Comparison of ENCODE assay signal across 24 mouse cellular contexts in the genomic region with DNA sequence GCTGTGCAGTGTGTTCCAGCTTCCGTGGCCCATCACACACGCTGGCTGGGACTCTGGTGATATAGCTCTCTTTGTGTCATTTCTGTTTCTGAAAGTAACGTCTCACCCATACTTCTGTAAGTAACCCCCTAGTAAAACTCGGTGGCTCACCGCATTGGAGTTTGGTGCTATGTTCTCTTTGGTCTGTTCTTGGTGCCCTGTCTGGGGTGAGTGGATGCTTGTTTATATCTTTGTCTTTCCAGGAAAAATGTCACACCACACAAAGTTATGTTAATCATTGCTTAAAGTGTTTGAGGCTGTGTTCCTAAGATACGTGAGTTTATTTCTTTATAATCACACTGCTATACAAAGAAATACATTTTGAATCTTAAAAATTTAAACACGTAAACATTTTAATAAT. TPM values are rescaled to one million over a fixed set of nuclear protein-coding genes. Genes with fewer than 3 reads are reported as not detected.
"Had no signal": no experiment of that assay in that cellular context is flagged by ENCODE, and none has a peak within 500 bp of the region (broad histone marks: within the 10 kb centered on the region; RNA-seq: fewer than 3 reads in every experiment).

No protein-coding gene starts in this region.

- H3K9ac ChIP-seq: neural tube, embryonic 13.5 days; neural tube, embryonic 15.5 days; stomach, embryonic 15.5 days had no signal

- H3K4me1 ChIP-seq: neural tube, embryonic 13.5 days; neural tube, embryonic 15.5 days; stomach, embryonic 15.5 days had no signal

- H3K27ac ChIP-seq: neural tube, embryonic 13.5 days; neural tube, embryonic 15.5 days; stomach, embryonic 15.5 days; stomach, postnatal 0 days had no signal

- H3K27me3 ChIP-seq: neural tube, embryonic 13.5 days; neural tube, embryonic 15.5 days; stomach, embryonic 15.5 days had no signal

- DNase-seq: retina, postnatal 1 day; right cerebral cortex, adult 18-20 months; right cerebral cortex, postnatal 14 days; right cerebral cortex, postnatal 25 days; right cerebral cortex, postnatal 4 days; spleen, adult 18-20 months; thymus, adult 18-20 months; thymus, adult 2 months; thymus, postnatal 14 days; thymus, postnatal 25 days; thymus, postnatal 36 days; thymus, postnatal 4 days had no signal

- H3K9me3 ChIP-seq: neural tube, embryonic 13.5 days; neural tube, embryonic 15.5 days; stomach, embryonic 15.5 days had no signal

- H3K36me3 ChIP-seq: neural tube, embryonic 13.5 days; neural tube, embryonic 15.5 days; stomach, embryonic 15.5 days had no signal

- H3K4me2 ChIP-seq: neural tube, embryonic 13.5 days; neural tube, embryonic 15.5 days; stomach, embryonic 15.5 days had no signal

- H3K4me3 ChIP-seq: neural tube, embryonic 13.5 days; neural tube, embryonic 15.5 days; stomach, embryonic 15.5 days had no signal

RNA-seq across cellular contexts. Expression of a gene that starts 11.2 kb away (rescaled TPM):
- total RNA-seq: neutrophil, adult 5-6 weeks had no signal
- polyA plus RNA-seq: spleen, adult 2 months had no signal

RNA-seq across cellular contexts. Expression of a gene that starts 24.5 kb away (rescaled TPM):
- polyA plus RNA-seq: neural tube, embryonic 15.5 days; small intestine, adult 2 months; stomach, embryonic 14.5 days; stomach, embryonic 16.5 days; thymus, postnatal 0 days had no signal

RNA-seq across cellular contexts. Expression of a gene that starts 43.0 kb away (rescaled TPM):
- total RNA-seq: neutrophil, adult 5-6 weeks had no signal
- polyA plus RNA-seq: neural tube, embryonic 13.5 days; neural tube, embryonic 14.5 days; neural tube, embryonic 15.5 days; small intestine, adult 2 months; spleen, adult 2 months; stomach, embryonic 15.5 days; stomach, embryonic 16.5 days; testis, adult 2 months; thymus, postnatal 0 days had no signal
